Mouse (Mus musculus): ENCODE data around the gene Tmbim7.

DNA sequence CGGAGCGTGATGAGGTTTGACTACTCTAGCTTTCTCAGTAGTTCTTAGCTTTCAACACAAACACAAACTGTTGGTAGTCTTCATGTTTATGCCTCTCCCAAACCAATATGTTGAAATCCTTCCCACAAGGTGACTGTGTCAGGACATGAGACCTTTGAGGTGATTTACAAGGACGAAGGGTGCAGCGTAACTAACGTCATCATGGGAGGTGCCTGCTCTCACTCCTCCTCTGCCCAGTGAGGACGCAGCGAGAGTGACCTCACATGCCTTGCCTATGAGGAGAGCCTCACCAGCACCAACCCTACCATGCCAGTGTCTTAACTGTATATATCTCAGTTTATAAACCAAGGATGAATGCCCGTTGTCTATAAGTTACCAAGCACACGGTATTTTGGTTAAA lies 43.9 kb upstream of the Tmbim7 start:
- TF ChIP-seq CTCF (IDR thresholded peaks at IDR 0.05) (no peak), EP300 (IDR thresholded peaks at IDR 0.05) (no peak)
